Mouse (Mus musculus) liver, postnatal 0 days (tissue): ENCODE data around the gene Med16. TPM values are rescaled to one million over a fixed set of nuclear protein-coding genes. Genes with fewer than 3 reads are reported as not detected.
A peak's percentile ranks its signal among the peaks of the same experiment; 100 is the strongest.

ENCODE experiments used
- ATAC-seq: fragments of 200-750 bp; cut with Nextera tagmentation; 2 replicates; pipeline ENCODE4 v1.8.0; 2017; ENCODE audit warnings: mild to moderate bottlenecking, moderate library complexity
- DNase-seq: peaks from one replicate; pipeline ENCODE4 v3.0.0-alpha.2; 2016
- H3K27ac ChIP-seq: fragments of 300-500 bp; sonication (generic); 2 replicates; pipeline ENCODE4 v1.5.1; 2014; ENCODE audit warnings: antibody characterized with exemption, moderate library complexity, mild to moderate bottlenecking, low read depth
- H3K27me3 ChIP-seq: fragments of 300-500 bp; sonication (generic); 2 replicates; pipeline ENCODE4 v1.6.1; 2014; ENCODE audit warnings: low read length, control low read depth, mixed read lengths; ENCODE audit not compliant: insufficient read depth
- H3K36me3 ChIP-seq: fragments of 300-500 bp; sonication (generic); replicated peaks from 2 replicates; pipeline ENCODE4 v1.6.1; 2014; ENCODE audit warnings: mild to moderate bottlenecking, control low read depth, low read length, moderate library complexity, mixed read lengths; ENCODE audit not compliant: insufficient read depth
- H3K4me1 ChIP-seq: fragments of 300-500 bp; sonication (generic); 2 replicates; pipeline ENCODE4 v1.6.1; 2014; ENCODE audit warnings: antibody characterized with exemption, mild to moderate bottlenecking, control low read depth; ENCODE audit not compliant: insufficient read depth
- H3K4me2 ChIP-seq: fragments of 300-500 bp; sonication (generic); 2 replicates; pipeline ENCODE4 v1.6.1; 2014; ENCODE audit warnings: low read depth, mild to moderate bottlenecking, low read length, moderate library complexity, mixed read lengths
- H3K4me3 ChIP-seq: fragments of 300-500 bp; sonication (generic); 2 replicates; pipeline ENCODE4 v1.5.1; 2014; ENCODE audit warnings: low read depth, low read length
- H3K9ac ChIP-seq: fragments of 300-500 bp; sonication (generic); replicated peaks from 2 replicates; pipeline ENCODE4 v1.6.1; 2014; ENCODE audit warnings: mild to moderate bottlenecking, moderate library complexity
- H3K9me3 ChIP-seq: fragments of 300-500 bp; sonication (generic); 2 replicates; pipeline ENCODE4 v1.6.1; 2016; ENCODE audit warnings: mild to moderate bottlenecking, control low read depth, low read length, mixed read lengths
- CTCF ChIP-seq: sonication (generic); IDR thresholded peaks from 2 replicates; pipeline ENCODE4 v1.5.1; 2016; ENCODE audit warnings: antibody characterized with exemption, low read depth
- EP300 ChIP-seq: IDR thresholded peaks from 2 replicates; pipeline ENCODE4 v1.6.1; 2016; ENCODE audit warnings: antibody characterized with exemption, low read depth, mild to moderate bottlenecking
- WGBS: fragments of 180-500 bp; shearing (Covaris S2); extraction: QIAGEN DNeasy Blood & Tissue Kit; methylation state at CpG from one replicate; pipeline ENCODE4 v1.1.7; 2014; ENCODE audit not compliant: insufficient replicate concordance; 5-methylcytosine and 5-hydroxymethylcytosine counted together
- polyA plus RNA-seq: library from polyadenylated mRNA; unstranded; fragments of >200 nt; fragmentation: Nextera tagmentation; extraction: Ambion mirVana; gene quantifications from 2 replicates; pipeline ENCODE4 v1.2.1, GENCODE M21; 2015

The Med16 gene
- polyA plus RNA-seq, 1 experiment from 2014 or later = 14.3 TPM

DNA sequence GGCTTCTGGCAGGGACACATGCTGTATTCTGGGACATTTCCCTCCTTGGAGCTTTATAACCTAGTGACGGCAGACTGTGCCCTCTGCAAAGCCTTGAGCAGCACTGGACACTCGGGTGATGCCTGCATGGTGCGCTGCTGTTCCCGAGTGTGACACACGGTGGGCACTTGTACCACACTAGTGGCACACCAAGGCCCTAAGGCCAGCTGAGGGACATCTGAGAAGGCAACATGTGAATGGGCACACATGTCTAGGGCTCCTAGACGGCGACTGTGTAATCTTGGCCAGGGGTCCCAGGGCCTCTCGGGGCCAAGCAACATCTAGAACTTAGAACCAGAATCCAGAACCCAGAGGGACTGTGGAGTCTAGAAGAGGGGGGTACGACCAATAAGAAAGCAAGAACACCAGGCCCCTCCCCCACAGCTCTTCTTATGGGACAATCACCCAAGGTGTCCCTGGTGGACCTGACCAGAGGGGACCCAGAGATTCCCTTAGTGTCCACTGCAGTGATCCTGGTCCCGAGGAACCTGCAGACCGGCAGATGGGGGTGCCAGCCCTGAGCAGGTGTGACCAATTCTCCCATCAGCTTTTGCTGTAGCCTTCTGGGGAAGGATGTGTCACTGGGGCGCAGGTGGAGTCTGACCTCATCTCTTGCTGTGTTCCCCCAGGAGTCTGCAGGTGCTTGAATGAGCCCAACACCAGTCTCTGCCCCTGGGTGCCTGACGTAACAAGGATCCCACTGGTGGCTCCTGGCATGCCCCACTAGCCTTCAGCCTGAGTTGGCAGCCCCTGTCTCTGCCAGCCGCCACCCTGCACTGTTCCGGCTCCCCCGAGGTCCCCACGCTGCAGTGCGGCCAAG, 21.5 kb upstream of the Med16 start:
- H3K9ac ChIP-seq = peak overlapping the region; percentile 58; the same call in 1 of the 2 replicates
- H3K4me2 ChIP-seq = peak overlapping the region; percentile 97; the same call in 1 of the 2 replicates
- H3K4me1 ChIP-seq = peaks cover 56% of the 10 kb centered on the region
- H3K27me3 ChIP-seq = no peaks in the 10 kb centered on the region
- no peaks in the 10 kb centered on the region for H3K9me3 ChIP-seq
- no peak overlapping the region for H3K4me3 ChIP-seq
- DNase-seq (no peak), ATAC-seq (no peak)
- no peak overlapping the region; the same call in 1 of the 2 replicates for H3K27ac ChIP-seq
- H3K36me3 ChIP-seq = peaks cover 33% of the 10 kb centered on the region
- TF ChIP-seq EP300 (no peak), CTCF (no peak)
- WGBS = 83% methylated on average over 18 of the region's 18 CpGs

DNA sequence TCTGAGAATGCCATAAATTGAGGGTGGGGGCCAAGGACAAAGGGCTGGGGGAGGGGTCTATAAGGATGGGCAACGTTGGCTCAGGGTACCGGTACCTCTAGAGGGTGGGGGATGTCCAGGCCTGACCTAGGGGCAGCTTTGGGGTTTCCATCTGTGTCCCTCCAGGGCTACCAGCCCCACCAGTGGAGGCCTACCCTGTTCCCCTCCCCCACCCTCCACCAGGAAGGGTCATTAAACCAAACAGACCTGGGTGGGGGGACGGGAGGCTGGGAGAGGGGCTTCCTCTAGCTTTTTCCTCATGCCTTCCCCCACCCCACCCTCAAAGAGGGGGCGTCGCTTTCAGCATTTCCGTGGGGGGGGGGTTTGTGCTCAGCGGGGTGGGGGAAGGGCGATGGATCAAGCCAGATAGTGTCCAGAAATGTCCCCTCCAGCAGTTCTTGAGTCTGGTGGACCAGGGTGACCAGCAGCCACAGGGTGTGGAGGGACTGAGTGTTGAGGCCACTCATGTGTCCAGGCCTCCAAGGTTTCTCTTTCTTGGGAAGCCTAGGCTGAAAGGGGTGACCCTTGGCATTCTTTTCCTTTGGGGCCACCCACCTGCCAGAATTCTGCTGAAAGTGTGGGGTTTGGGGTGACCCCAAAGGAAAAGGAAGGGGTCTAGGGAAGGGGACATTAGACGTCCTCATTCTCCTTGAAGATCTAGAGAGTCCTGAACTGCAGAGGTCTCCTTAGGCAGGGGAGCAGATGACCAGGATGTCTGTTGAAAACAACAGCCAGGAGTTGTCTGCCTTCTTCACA, 20.4 kb upstream of the Med16 start:
- Histone ChIP-seq H3K4me2 (peak overlapping the region; percentile 97), H3K27me3 (no peaks in the 10 kb centered on the region), H3K36me3 (peaks cover 28% of the 10 kb centered on the region), H3K4me1 (peaks cover 47% of the 10 kb centered on the region), H3K9ac (peak overlapping the region; percentile 58), H3K27ac (peak overlapping the region; percentile 74), H3K9me3 (no peaks in the 10 kb centered on the region), H3K4me3 (peak overlapping the region; percentile 86)
- 30% methylated on average over 9 of the region's 9 CpGs for WGBS
- TF ChIP-seq CTCF = no peak
- no peak for TF ChIP-seq EP300
- no peak for DNase-seq
- no peak for ATAC-seq

DNA sequence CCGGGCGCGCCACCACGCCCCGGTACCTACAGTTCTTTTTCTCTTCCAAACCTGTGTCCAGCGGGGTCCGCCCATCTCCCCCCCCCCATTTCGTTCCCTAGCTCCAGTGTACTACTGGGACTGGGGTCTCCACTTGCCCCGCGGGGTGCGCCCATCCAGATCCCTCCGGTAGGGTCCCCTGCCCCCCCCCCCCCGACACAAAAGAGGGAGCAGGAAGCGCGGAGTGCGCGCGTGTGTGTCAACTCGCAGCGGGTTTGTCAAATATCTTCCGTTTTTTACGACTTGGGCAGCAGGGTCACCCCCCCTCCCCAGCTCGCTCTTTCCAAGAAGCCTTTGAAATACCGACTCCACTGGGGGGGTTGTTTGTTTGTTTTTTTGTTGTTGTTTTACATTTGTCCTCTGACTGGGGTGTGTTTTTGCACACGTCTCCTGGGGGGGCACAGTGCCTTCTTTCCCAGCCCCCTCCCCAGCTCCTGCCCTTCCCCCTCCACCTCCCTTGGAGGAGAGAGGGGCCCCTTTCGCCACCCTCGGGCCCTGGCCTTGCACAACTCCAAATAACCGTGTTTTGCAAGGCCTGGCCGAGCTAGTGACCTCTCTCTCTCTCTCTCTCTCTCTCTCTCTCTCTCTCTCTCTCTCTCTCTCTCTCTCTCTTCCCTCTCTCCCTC, 19.4 kb upstream of the Med16 start:
- under 1% methylated on average over 26 of the region's 29 CpGs for WGBS
- H3K4me1 ChIP-seq = peaks cover 43% of the 10 kb centered on the region

DNA sequence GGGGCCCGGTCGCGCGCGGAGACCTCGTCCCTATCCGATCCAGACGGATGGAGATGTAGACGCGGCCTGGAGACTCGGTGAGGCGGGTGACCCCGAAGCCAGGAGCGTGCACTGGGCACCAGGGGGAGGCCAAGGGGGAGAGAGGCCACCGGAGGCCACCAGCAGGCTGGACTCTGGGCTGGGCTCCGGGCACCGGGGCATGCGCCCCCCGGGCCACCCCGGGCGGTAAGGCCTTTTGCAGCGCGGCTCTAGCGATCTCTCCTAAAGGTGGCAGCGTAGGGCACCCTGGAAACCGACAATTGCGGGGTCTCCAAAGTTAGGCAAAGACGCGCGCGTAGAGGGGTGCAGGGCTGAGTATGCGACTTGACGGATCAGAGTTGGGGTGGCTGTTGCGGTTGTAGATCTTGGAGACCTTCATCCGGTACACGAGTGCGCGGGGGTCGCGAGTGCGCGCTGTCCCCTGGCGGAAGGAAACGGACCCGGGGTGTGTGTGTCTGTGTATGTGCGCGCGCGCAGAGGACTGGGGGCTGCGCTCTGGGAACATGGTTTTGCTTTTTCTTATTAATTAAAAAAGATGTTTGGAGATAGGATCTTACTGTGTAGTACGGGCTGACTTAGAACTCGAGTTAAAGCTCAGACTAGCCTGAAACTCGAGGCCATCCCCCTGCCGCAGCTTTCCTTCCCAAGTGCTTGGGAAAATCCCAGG, 18.8 kb upstream of the Med16 start:
- H3K4me1 ChIP-seq = peaks cover 40% of the 10 kb centered on the region
- H3K9ac ChIP-seq = peak overlapping the region; percentile 85
- TF ChIP-seq EP300 (no peak), CTCF (peak; percentile 36; the same call in 1 of the 2 replicates)
- ATAC-seq (peak; percentile 33), DNase-seq (peak; percentile 72)
- WGBS = under 1% methylated on average over 53 of the region's 54 CpGs
- no peaks in the 10 kb centered on the region for H3K9me3 ChIP-seq
- peak overlapping the region; percentile 95 for H3K27ac ChIP-seq
- peaks cover 16% of the 10 kb centered on the region for H3K36me3 ChIP-seq
- 0 out of 2 replicates have a peak, but pooled peaks cover 5% of the 10 kb centered on the region for H3K27me3 ChIP-seq
- H3K4me2 ChIP-seq = peak overlapping the region; percentile 97
- H3K4me3 ChIP-seq = peak overlapping the region; percentile 86

More for the DNA sequence above, 19.4 kb upstream of the Med16 start:
- Histone ChIP-seq H3K36me3 (peaks cover 22% of the 10 kb centered on the region), H3K9ac (peak overlapping the region; percentile 85), H3K9me3 (no peaks in the 10 kb centered on the region), H3K4me3 (peak overlapping the region; percentile 86), H3K4me2 (peak overlapping the region; percentile 97), H3K27me3 (no peaks in the 10 kb centered on the region), H3K27ac (peak overlapping the region; percentile 95)
- TF ChIP-seq CTCF (no peak), EP300 (no peak)
- ATAC-seq (peak; percentile 40; the same call in 1 of the 2 replicates), DNase-seq (peak; percentile 74)

DNA sequence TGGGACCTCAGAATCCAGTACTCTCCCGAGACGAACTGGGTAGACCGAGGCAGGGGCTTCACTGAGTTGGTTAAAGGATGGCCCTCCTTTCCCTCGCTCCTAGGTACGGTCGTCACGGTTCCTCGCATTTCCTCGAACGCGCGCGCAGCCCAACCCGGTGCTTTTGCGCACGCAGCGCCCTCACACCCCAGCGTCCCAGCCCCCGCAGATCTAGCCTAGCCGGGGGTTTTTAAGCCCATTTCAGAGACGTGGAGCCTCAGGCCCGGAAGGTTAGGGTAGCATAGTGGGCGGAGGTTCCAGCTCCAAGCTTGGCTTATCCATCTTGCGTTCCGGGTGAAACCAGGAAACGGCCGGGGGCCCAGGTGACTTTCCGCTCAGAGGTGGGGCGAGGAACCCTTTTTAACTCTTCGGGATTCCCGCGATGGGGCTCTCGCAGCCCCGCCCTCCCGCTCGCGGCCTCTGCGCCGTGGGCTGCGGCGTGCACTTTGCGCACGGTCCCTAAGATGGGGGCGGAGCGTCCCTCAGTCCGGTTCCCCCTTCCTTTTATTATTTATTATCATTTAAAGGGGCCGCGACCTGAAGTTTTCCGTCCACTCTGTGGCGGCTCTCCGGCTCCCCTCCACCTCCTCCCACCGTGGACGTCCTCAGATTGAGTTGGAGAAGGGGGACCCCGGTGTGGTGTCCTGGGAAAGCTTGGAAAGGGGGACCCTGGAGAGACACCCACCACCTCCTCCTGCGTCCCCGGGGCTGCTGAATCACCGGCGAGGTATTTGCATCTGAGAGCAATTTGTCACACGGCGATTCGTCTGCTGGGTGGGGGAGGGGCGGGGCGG, 18.0 kb upstream of the Med16 start, which contains the start of gene Arid3a:
TSS of gene Arid3a (plus strand) at position 553 of the 833 bp plus-strand sequence.
- Histone ChIP-seq H3K27ac (peak within 1 kb of the TSS; percentile 95), H3K4me1 (peaks cover 35% of the 10 kb centered on the region), H3K9me3 (no peaks in the 10 kb centered on the region), H3K4me2 (peak within 1 kb of the TSS; percentile 97), H3K36me3 (peaks cover 8% of the 10 kb centered on the region), H3K4me3 (peak within 1 kb of the TSS; percentile 86), H3K9ac (peak within 1 kb of the TSS; percentile 85), H3K27me3 (peaks cover 12% of the 10 kb centered on the region)
- TF ChIP-seq CTCF = no peak
- no peak for TF ChIP-seq EP300
- ATAC-seq = peak; percentile 73
- peak; percentile 91 for DNase-seq
- under 1% methylated on average over 63 of the region's 63 CpGs for WGBS
